Mouse (Mus musculus) midbrain, embryonic 16.5 days (tissue): Measurements from ENCODE around the gene Arhgap44. TPM values are rescaled to one million over a fixed set of nuclear protein-coding genes. Genes with fewer than 3 reads are reported as not detected.

Experiments used
- ATAC-seq: fragments of 200-750 bp; cut with Nextera tagmentation; 2 replicates; pipeline ENCODE4 v1.8.0; 2017; ENCODE audit warnings: moderate TSS enrichment
- H3K27ac ChIP-seq: fragments of 300-500 bp; sonication (generic); 2 replicates; pipeline ENCODE4 v1.5.1; 2014; ENCODE audit warnings: mild to moderate bottlenecking, low read length, mixed read lengths
- H3K27me3 ChIP-seq: fragments of 300-500 bp; sonication (generic); 2 replicates; pipeline ENCODE4 v1.6.1; 2014; ENCODE audit warnings: low read depth, low read length, mixed read lengths; ENCODE audit not compliant: control insufficient read depth, insufficient read depth
- H3K36me3 ChIP-seq: fragments of 300-500 bp; sonication (generic); 2 replicates; pipeline ENCODE4 v1.6.1; 2014; ENCODE audit warnings: mild to moderate bottlenecking, low read length, moderate library complexity, mixed read lengths; ENCODE audit not compliant: control insufficient read depth, insufficient read depth
- H3K4me1 ChIP-seq: fragments of 300-500 bp; sonication (generic); 2 replicates; pipeline ENCODE4 v1.6.1; 2014; ENCODE audit warnings: mild to moderate bottlenecking, low read length, mixed read lengths; ENCODE audit not compliant: control insufficient read depth, insufficient read depth
- H3K4me2 ChIP-seq: fragments of 300-500 bp; sonication (generic); 2 replicates; pipeline ENCODE4 v1.6.1; 2014; ENCODE audit warnings: mild to moderate bottlenecking, low read length, mixed read lengths
- H3K4me3 ChIP-seq: fragments of 300-500 bp; sonication (generic); 2 replicates; pipeline ENCODE4 v1.5.1; 2014; ENCODE audit warnings: low read depth, mild to moderate bottlenecking, low read length, moderate library complexity, mixed read lengths
- H3K9ac ChIP-seq: fragments of 300-500 bp; sonication (generic); 2 replicates; pipeline ENCODE4 v1.6.1; 2014; ENCODE audit warnings: low read depth, low read length, mixed read lengths
- H3K9me3 ChIP-seq: fragments of 300-500 bp; sonication (generic); replicated peaks from 2 replicates; pipeline ENCODE4 v1.6.1; 2014; ENCODE audit warnings: mild to moderate bottlenecking, low read length, mixed read lengths; ENCODE audit not compliant: control insufficient read depth, poor library complexity, severe bottlenecking
- WGBS: fragments of 180-500 bp; shearing (Covaris S2); extraction: QIAGEN DNeasy Blood & Tissue Kit; methylation state at CpG from one replicate; pipeline ENCODE4 v1.1.7; 2014; 5-methylcytosine and 5-hydroxymethylcytosine counted together
- polyA plus RNA-seq: library from polyadenylated mRNA; unstranded; fragments of >200 nt; fragmentation: Nextera tagmentation; extraction: Ambion mirVana; gene quantifications from 2 replicates; pipeline ENCODE4 v1.2.1, GENCODE M21; 2015

The Arhgap44 gene
- polyA plus RNA-seq, 1 experiment from 2014 or later = 19.9 TPM

GRCm38 (mm10) chr11:65055596-65055995 is 107.2 kb downstream of the Arhgap44 start:
- H3K9me3 ChIP-seq = no peaks in the 10 kb centered on the region
- H3K4me3 ChIP-seq = no peak overlapping the region
- H3K36me3 ChIP-seq = no peaks in the 10 kb centered on the region
- H3K27ac ChIP-seq = no peak overlapping the region
- H3K4me2 ChIP-seq = no peak overlapping the region
- ATAC-seq = no peak
- H3K9ac ChIP-seq = no peak overlapping the region
- 61% methylated on average over 7 of the region's 7 CpGs for WGBS
- H3K4me1 ChIP-seq = peaks cover 4% of the 10 kb centered on the region; the same call in 1 of the 2 replicates
- H3K27me3 ChIP-seq = no peaks in the 10 kb centered on the region

- Histone ChIP-seq H3K9me3 (no peaks in the 10 kb centered on the region), H3K27me3 (no peaks in the 10 kb centered on the region)
- WGBS = 75% methylated on average over 5 of the region's 5 CpGs
Measured at GRCm38 (mm10) chr11:65054216-65054615, 108.5 kb downstream of the Arhgap44 start.

GRCm38 (mm10) chr11:65050819-65051218 is 111.9 kb downstream of the Arhgap44 start:
- H3K4me2 ChIP-seq = no peak overlapping the region
- 94% methylated on average over 5 of the region's 5 CpGs for WGBS
- no peak for ATAC-seq
- H3K9me3 ChIP-seq = no peaks in the 10 kb centered on the region
- no peak overlapping the region for H3K27ac ChIP-seq
- no peak overlapping the region for H3K9ac ChIP-seq
- H3K4me1 ChIP-seq = no peaks in the 10 kb centered on the region
- no peaks in the 10 kb centered on the region for H3K36me3 ChIP-seq
- H3K4me3 ChIP-seq = no peak overlapping the region
- H3K27me3 ChIP-seq = no peaks in the 10 kb centered on the region

More at GRCm38 (mm10) chr11:65054216-65054615, 108.5 kb downstream of the Arhgap44 start:
- Histone ChIP-seq H3K27ac (no peak overlapping the region), H3K36me3 (no peaks in the 10 kb centered on the region), H3K4me1 (peaks cover 4% of the 10 kb centered on the region; the same call in 1 of the 2 replicates), H3K9ac (no peak overlapping the region), H3K4me2 (no peak overlapping the region), H3K4me3 (no peak overlapping the region)
- ATAC-seq = no peak

- H3K9ac ChIP-seq = no peak overlapping the region
- H3K9me3 ChIP-seq = no peaks in the 10 kb centered on the region
- no peaks in the 10 kb centered on the region for H3K36me3 ChIP-seq
- no peaks in the 10 kb centered on the region for H3K27me3 ChIP-seq
- no peak overlapping the region for H3K4me2 ChIP-seq
- no peak overlapping the region for H3K27ac ChIP-seq
- no peak overlapping the region for H3K4me3 ChIP-seq
- 81% methylated on average over 7 of the region's 7 CpGs for WGBS
- no peak for ATAC-seq
- H3K4me1 ChIP-seq = no peaks in the 10 kb centered on the region
Measured at GRCm38 (mm10) chr11:65049090-65049489, 113.7 kb downstream of the Arhgap44 start.

- H3K4me3 ChIP-seq = no peak overlapping the region
- no peak overlapping the region for H3K9ac ChIP-seq
- no peaks in the 10 kb centered on the region for H3K9me3 ChIP-seq
- H3K4me2 ChIP-seq = no peak overlapping the region
- 37% methylated on average over 6 of the region's 6 CpGs for WGBS
- no peaks in the 10 kb centered on the region for H3K27me3 ChIP-seq
- no peak overlapping the region for H3K27ac ChIP-seq
- no peak for ATAC-seq
- H3K36me3 ChIP-seq = peaks cover 4% of the 10 kb centered on the region
- no peaks in the 10 kb centered on the region for H3K4me1 ChIP-seq
Measured at GRCm38 (mm10) chr11:65040556-65040955, 122.2 kb downstream of the Arhgap44 start.

- no peak for ATAC-seq
- H3K9ac ChIP-seq = no peak overlapping the region
- WGBS = 48% methylated on average over 12 of the region's 12 CpGs
- H3K4me1 ChIP-seq = no peaks in the 10 kb centered on the region
- peaks cover 4% of the 10 kb centered on the region for H3K36me3 ChIP-seq
- no peaks in the 10 kb centered on the region; the same call in 1 of the 2 replicates for H3K9me3 ChIP-seq
- no peak overlapping the region for H3K4me3 ChIP-seq
- no peaks in the 10 kb centered on the region for H3K27me3 ChIP-seq
- no peak overlapping the region for H3K27ac ChIP-seq
- H3K4me2 ChIP-seq = no peak overlapping the region
Measured at GRCm38 (mm10) chr11:65039517-65040095, 123.2 kb downstream of the Arhgap44 start.

GRCm38 (mm10) chr11:65038996-65039395 is 123.8 kb downstream of the Arhgap44 start:
- Histone ChIP-seq H3K9me3 (no peaks in the 10 kb centered on the region; the same call in 1 of the 2 replicates), H3K9ac (no peak overlapping the region), H3K4me1 (no peaks in the 10 kb centered on the region), H3K27ac (no peak overlapping the region), H3K4me3 (no peak overlapping the region), H3K4me2 (no peak overlapping the region), H3K27me3 (no peaks in the 10 kb centered on the region), H3K36me3 (peaks cover 4% of the 10 kb centered on the region)
- ATAC-seq = no peak
- WGBS = 63% methylated on average over 2 of the region's 2 CpGs

- 96% methylated on average over 7 of the region's 7 CpGs for WGBS
Measured at GRCm38 (mm10) chr11:65032221-65032620, 130.5 kb downstream of the Arhgap44 start.

GRCm38 (mm10) chr11:65030201-65030600 is 132.6 kb downstream of the Arhgap44 start:
- H3K36me3 ChIP-seq = peaks cover 11% of the 10 kb centered on the region
- H3K9ac ChIP-seq = no peak overlapping the region
- 97% methylated on average over 1 of the region's 1 CpGs for WGBS
- no peak overlapping the region for H3K27ac ChIP-seq
- no peak for ATAC-seq
- H3K27me3 ChIP-seq = no peaks in the 10 kb centered on the region
- no peak overlapping the region for H3K4me2 ChIP-seq
- H3K9me3 ChIP-seq = no peaks in the 10 kb centered on the region; the same call in 1 of the 2 replicates
- no peak overlapping the region for H3K4me3 ChIP-seq
- no peaks in the 10 kb centered on the region for H3K4me1 ChIP-seq

More at GRCm38 (mm10) chr11:65032221-65032620, 130.5 kb downstream of the Arhgap44 start:
- ATAC-seq = no peak
- Histone ChIP-seq H3K4me1 (no peaks in the 10 kb centered on the region), H3K9ac (no peak overlapping the region), H3K4me2 (no peak overlapping the region), H3K4me3 (no peak overlapping the region), H3K27ac (no peak overlapping the region), H3K36me3 (peaks cover 11% of the 10 kb centered on the region), H3K9me3 (no peaks in the 10 kb centered on the region; the same call in 1 of the 2 replicates), H3K27me3 (no peaks in the 10 kb centered on the region)
